Mouse (Mus musculus): Measurements from ENCODE around the gene Zdhhc8. TPM values are rescaled to one million over a fixed set of nuclear protein-coding genes. Genes with fewer than 3 reads are reported as not detected.

The Zdhhc8 gene
- 11.5 TPM for polyA plus RNA-seq (2014; fragmentation: Illumina TruSeq; extraction: RNeasy Lipid Tissue Mini Kit (QIAGEN cat#74804); ENCODE audit: insufficient read depth, low read depth, low replicate concordance)

DNA sequence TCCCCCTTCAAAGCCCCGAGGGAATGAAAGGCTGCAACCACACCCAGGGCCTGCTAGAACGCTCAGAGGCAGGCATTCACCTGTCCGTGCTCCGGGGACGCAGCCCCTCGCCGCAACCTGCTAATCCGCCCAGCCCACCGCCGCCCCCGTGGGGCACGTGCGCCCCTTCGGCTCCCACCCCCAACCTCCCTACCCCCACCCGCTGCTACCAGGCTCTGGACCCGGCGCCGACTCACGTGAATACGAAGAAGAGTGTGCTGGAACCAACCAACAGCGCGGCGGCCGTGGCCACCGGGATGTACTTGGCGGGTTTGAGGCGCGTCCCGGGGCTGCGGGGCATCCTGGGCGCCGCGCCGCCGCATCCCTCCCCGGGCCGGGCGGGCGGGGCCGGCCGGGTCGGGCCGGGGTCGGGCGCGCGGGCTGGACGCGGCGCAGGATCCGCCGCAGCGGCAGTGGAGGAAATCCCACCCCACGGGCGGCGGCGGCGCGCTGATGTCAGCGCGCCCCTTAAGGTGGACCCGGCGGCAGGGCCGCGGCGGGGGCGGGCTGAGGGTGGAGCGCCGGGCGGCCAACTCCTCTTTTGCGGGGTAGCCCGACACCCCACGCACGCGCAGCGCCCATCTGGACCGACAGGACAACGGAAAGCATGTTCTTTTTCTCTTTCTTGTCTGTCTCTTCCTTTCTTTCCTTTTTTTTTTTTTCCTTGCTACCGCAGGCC lies at the start of gene Zdhhc8:
Zdhhc8 (minus strand) TSS at position 466 of the 718 bp plus-strand sequence.

DNA sequence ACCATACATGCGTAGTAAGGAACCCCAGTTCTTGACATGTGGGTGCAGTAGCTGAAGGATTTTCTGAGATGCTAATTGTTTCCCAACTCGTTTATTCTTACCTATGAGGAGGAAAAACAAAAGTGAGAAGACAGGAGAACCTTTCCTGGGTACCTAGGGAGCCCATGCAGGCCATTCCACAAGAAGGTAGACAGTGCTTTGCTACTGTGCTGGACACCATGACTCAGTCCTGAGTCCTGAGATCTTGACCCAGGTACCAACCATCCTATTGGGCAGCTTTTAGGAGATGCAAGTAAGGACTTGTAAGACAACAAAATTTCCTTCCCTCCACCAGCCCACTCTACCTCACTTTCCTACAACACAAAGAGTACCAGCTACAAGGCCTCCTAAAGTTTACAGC lies 23.3 kb upstream of the Zdhhc8 start, which contains the start of gene Gm49776:
Gm49776 (minus strand) TSS at position 101 of the 400 bp plus-strand sequence.

DNA sequence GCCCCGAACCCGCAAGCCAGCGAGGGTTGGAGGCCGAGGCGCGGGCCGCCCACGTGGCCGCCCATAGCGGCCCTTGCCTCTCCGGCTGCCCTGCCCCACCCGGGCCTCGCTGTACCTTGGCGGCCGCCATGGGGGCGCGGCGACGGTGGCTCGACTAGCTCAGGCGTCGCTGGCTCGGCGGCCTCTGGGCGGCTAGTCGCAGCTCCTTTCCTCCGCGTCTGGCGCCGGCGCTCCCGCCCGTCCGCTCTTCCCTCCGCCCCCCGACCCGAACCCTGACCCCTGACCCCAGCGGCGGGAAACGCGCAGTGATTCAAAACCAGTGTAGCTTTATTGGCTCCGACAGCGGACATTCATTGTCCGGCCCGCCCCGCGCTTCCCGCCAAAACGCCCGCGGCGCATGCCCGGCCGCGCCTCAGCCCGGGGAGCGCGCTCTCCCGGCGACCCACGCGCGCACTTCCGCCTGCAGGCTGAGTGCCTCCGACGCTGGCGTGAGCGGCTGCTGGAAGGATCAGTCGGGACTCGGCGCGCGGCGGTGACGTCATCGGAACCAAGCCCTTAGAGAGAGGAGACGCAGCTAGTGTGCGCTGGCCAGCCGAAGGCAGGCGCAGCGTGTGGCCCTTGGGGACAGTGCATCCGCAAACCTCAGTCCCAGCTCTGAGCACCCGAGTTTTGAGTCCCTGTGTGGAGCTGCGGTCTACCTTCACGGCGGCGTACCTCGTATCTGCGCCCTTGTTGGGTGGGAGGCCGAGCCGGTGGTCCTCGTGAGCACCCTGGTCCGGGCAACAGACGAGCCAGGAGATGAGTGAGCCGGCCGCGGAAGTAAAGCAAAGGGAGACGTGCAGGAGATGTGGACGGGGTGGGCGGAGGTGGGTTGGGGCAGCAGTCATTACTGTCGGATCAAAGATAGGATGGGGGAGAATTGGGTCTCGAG lies 13.8 kb upstream of the Zdhhc8 start, which contains the start of the genes Trmt2a and Ranbp1:
Trmt2a (plus strand) TSS at position 247 of the 931 bp plus-strand sequence.
Ranbp1 (minus strand) TSS at position 300 of the 931 bp plus-strand sequence.

DNA sequence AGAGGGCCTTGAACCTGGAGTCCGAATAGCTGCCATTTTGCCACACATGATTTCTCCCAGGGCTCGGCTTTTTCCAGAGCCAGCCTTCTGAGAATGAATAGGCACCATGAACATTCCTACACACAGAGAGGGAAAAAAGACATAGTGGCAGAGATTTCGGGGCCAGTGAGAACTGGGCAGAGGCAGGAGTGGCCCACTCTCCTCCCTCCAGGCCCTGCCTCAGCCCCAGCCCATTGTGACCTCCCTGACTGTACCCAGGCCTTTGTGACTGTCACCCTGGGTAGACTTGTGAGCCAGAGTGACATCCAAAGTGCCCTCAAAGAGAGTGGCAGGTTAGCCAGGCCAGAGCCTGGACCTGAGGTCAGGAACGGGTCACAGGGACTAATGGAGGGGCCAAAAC lies 17.4 kb downstream of the Zdhhc8 start, which contains the start of gene Ccdc188:
Ccdc188 (plus strand) TSS at position 301 of the 400 bp plus-strand sequence.

Other genes starting within 250 kb of the Zdhhc8 start
- gene Dgcr6, start 182.3 kb downstream of the Zdhhc8 start, polyA plus RNA-seq (2014; fragmentation: Illumina TruSeq; extraction: RNeasy Lipid Tissue Mini Kit (QIAGEN cat#74804); ENCODE audit: insufficient read depth, low read depth, low replicate concordance): 61.9 TPM
- gene Prodh, start 144.9 kb downstream of the Zdhhc8 start, polyA plus RNA-seq (2014; fragmentation: Illumina TruSeq; extraction: RNeasy Lipid Tissue Mini Kit (QIAGEN cat#74804); ENCODE audit: insufficient read depth, low read depth, low replicate concordance): 12.3 TPM
- 0.23 TPM for gene Rtn4r, start 107.5 kb downstream of the Zdhhc8 start, polyA plus RNA-seq (2014; fragmentation: Illumina TruSeq; extraction: RNeasy Lipid Tissue Mini Kit (QIAGEN cat#74804); ENCODE audit: insufficient read depth, low read depth, low replicate concordance)
- gene Ccdc188, start 17.3 kb downstream of the Zdhhc8 start, polyA plus RNA-seq (2014; fragmentation: Illumina TruSeq; extraction: RNeasy Lipid Tissue Mini Kit (QIAGEN cat#74804); ENCODE audit: insufficient read depth, low read depth, low replicate concordance): not detected
- 42.5 TPM for gene Trmt2a, start 13.5 kb upstream of the Zdhhc8 start, polyA plus RNA-seq (2014; fragmentation: Illumina TruSeq; extraction: RNeasy Lipid Tissue Mini Kit (QIAGEN cat#74804); ENCODE audit: insufficient read depth, low read depth, low replicate concordance)
- gene Ranbp1, start 13.6 kb upstream of the Zdhhc8 start, polyA plus RNA-seq (2014; fragmentation: Illumina TruSeq; extraction: RNeasy Lipid Tissue Mini Kit (QIAGEN cat#74804); ENCODE audit: insufficient read depth, low read depth, low replicate concordance): 70.7 TPM
- not detected for gene Gm49776, start 23.2 kb upstream of the Zdhhc8 start, polyA plus RNA-seq (2014; fragmentation: Illumina TruSeq; extraction: RNeasy Lipid Tissue Mini Kit (QIAGEN cat#74804); ENCODE audit: insufficient read depth, low read depth, low replicate concordance)
- 11.6 TPM for gene Dgcr8, start 54.1 kb upstream of the Zdhhc8 start, polyA plus RNA-seq (2014; fragmentation: Illumina TruSeq; extraction: RNeasy Lipid Tissue Mini Kit (QIAGEN cat#74804); ENCODE audit: insufficient read depth, low read depth, low replicate concordance)
- gene Tango2, start 113.0 kb upstream of the Zdhhc8 start, polyA plus RNA-seq (2014; fragmentation: Illumina TruSeq; extraction: RNeasy Lipid Tissue Mini Kit (QIAGEN cat#74804); ENCODE audit: insufficient read depth, low read depth, low replicate concordance): 25.2 TPM
- gene Arvcf, start 113.0 kb upstream of the Zdhhc8 start, polyA plus RNA-seq (2014; fragmentation: Illumina TruSeq; extraction: RNeasy Lipid Tissue Mini Kit (QIAGEN cat#74804); ENCODE audit: insufficient read depth, low read depth, low replicate concordance): 18.9 TPM
- gene Txnrd2, start 191.2 kb upstream of the Zdhhc8 start, polyA plus RNA-seq (2014; fragmentation: Illumina TruSeq; extraction: RNeasy Lipid Tissue Mini Kit (QIAGEN cat#74804); ENCODE audit: insufficient read depth, low read depth, low replicate concordance): 13.1 TPM
- 79.8 TPM for gene Comt, start 191.7 kb upstream of the Zdhhc8 start, polyA plus RNA-seq (2014; fragmentation: Illumina TruSeq; extraction: RNeasy Lipid Tissue Mini Kit (QIAGEN cat#74804); ENCODE audit: insufficient read depth, low read depth, low replicate concordance)

All from lung, adult 10 weeks (tissue).